Mouse (Mus musculus) large intestine, adult 2 months (tissue): ENCODE data around the gene Olfr251. TPM values are rescaled to one million over a fixed set of nuclear protein-coding genes. Genes with fewer than 3 reads are reported as not detected.
"Not testable (repeated sequence)": the region's sequence is repeated elsewhere in the genome, so short reads cannot be mapped to it uniquely, and the experiment has no call there.

Experiments used
- DNase-seq: peaks from one replicate; pipeline ENCODE4 v3.0.0-alpha.2; 2012; ENCODE audit warnings: low read depth, low spot score
- WGBS: fragments of 180-500 bp; shearing (Covaris S2); methylation state at CpG from one replicate; pipeline ENCODE4 v1.1.7; 2018; 5-methylcytosine and 5-hydroxymethylcytosine counted together
- polyA plus RNA-seq: library from polyadenylated mRNA; depleted of rRNA; stranded (reverse); fragments of >200 nt; gene quantifications from 2 replicates; pipeline ENCODE4 v1.2.3, GENCODE M21; 2012; rRNA removed

Gene Olfr251
- not detected in 2 replicates for polyA plus RNA-seq

DNA sequence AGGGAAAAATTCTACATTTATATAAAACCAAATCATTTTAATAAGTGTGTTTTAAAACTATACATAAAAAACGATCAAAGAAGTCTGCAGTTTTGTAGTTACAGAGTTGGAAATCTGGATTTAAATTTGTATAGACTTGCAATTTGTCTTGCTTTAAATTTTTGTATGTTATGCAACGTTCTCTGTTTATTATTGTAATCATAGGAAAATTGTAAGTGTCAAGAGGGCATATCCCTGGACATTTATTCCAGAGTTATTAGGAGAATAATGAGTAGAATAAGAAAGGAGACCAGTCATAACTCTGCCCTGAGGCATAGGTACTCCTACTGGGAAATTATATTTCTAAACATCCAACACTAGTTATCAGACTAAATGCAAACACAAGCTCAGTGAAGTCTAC, at the start of gene Olfr251:
TSS of gene Olfr251 (plus strand) at position 301 of the 400 bp plus-strand sequence.
- 43% methylated on average over 2 of the region's 2 CpGs for WGBS
- no peak for DNase-seq

DNA sequence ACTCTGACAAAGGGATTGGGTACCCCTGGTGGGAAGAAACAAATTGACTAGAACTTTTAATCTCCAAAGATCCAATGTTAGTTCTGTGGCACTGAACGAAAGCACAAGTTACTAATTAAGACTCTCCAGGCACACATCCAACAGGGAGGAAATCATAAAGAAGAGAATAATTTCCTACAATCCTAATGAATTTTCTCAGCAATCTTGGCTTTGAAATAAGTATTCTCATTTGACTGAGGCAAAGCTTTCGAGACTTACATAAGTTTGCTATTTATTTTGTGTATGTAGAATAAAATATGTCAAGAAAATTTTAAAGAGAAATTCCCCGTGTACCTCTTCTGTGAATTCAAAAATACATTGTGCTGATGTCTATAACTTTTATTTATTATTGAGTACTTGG, 48.1 kb upstream of the Olfr251 start, which contains the start of gene Olfr25:
TSS of gene Olfr25 (plus strand) at position 301 of the 400 bp plus-strand sequence.
- 70% methylated on average over 3 of the region's 3 CpGs for WGBS
- DNase-seq: no peak

DNA sequence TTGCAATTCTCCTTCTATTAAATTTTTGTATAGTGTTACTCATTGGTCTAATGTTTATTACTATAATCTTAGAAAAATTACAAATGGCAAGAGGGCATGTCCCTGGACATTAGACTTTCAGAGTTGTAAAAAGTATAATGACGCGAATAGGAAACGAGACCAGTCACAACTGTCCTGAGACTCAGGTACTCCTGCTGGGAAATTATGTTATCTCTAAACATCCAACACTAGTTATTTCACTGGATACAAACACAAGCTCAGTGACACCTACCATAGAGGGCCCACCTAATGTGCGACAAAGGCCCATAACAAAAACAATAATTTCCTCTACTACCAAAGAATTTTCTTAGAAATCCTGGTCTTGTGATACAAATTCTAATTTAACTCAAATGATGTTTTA, 28.8 kb upstream of the Olfr251 start, which contains the start of gene Olfr898:
TSS of gene Olfr898 (plus strand) at position 301 of the 400 bp plus-strand sequence.
- WGBS: 87% methylated on average over 4 of the region's 4 CpGs
- no peak for DNase-seq

DNA sequence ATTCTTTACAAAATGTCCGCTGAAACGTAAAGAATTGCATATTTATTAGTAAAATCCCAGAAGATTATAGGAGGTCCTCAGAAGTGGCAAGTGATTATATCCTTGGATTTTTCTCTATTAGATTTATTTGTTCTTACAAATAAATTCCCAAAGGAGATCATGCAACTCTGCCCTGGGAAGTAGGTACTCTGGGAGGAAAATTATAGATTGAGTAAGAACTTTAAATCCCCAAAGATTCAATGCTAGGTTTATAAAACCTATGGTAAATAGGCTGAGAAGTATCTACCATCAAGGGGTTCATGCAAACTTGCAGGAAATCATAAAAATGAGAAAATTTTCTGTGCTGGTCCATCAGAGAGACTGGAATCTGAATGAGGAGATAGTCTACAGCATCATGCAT, 10.3 kb upstream of the Olfr251 start, which contains the start of gene Olfr250:
TSS of gene Olfr250 (plus strand) at position 301 of the 400 bp plus-strand sequence.
- 88% methylated on average over 2 of the region's 2 CpGs for WGBS
- no peak for DNase-seq

DNA sequence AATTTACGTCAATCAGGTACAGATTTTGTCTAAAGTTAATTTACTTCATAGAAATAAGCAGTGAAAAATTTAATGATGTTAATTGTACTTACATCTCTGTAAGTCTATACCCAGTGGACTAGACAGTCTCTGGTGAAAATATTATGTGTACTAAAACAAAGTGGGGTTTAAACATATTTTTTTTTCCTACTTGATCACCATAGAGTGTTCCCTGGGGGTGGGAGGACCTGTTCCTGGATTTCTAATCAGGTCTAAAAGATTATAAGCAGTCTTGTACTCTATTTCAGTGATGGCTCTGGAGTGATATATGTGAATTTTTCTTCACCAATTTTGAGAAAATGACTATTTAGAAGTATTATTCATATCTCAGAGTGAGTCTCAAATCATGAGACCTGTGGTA, 24.5 kb downstream of the Olfr251 start, which contains the start of gene Olfr147:
TSS of gene Olfr147 (plus strand) at position 301 of the 400 bp plus-strand sequence.
- 83% methylated on average over 1 of the region's 1 CpGs for WGBS

DNA sequence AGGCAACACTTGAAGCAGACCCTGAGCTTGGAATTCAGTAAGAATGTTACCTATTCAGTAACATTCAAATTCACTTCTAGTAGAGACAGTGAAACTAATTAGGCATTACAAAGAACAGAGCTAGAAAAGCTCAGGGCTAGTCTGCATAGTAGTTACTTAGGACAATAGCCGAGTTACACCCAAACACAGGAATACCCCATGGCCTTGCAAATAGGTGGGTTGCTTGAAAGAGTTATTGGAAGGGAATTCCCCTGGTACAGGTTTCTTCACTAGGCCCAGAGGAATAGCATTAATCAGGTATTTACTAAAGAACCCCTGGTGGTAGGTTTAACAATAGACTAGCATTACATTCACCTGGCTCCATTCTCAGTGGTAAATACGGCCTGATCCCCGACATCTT, 30.6 kb downstream of the Olfr251 start:
- not testable (repeated sequence) for DNase-seq

More for the DNA sequence above, 24.5 kb downstream of the Olfr251 start, which contains the start of gene Olfr147:
- DNase-seq: no peak

DNA sequence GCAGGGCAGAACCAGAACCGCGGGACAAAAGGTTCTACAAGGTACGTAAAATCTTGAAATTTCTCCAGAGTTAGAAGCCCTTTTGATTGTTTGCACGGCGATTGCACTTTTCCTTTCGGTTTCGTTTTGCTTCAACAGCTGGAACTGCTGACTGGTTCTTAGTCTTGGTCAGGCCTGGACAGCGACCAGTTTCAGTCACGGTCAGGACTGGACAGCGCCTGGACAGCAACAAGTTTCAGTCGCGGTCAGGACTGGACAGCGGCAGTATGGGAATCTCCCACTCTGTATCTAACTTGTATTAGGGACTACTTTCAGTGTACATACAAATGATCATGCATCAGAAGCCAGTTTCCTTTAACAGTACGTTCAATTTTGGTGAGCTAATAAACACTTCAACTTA, 36.6 kb downstream of the Olfr251 start:
- WGBS: 91% methylated on average over 14 of the region's 14 CpGs
- DNase-seq: not testable (repeated sequence)

More for the DNA sequence above, 30.6 kb downstream of the Olfr251 start:
- 90% methylated on average over 3 of the region's 3 CpGs for WGBS

DNA sequence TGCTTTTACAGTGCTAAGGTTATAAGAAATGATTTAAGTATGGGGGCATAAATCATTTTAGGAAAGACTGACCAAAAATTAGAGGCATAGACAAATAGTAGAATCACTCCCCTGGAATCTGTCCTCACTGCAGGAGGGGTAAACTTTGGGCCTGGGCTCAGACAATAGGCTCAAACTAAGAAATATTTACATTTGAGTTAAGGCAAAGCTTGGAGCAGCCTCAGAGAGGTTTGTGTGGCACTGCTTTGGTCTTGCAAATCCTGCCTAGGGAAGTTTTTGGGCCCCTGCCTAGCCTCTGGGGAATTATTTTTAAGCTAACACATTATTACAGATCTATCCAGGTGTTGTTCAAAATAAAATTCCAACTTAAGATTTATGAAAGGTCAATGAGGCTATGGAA, 46.9 kb downstream of the Olfr251 start:
- no peak for DNase-seq

DNA sequence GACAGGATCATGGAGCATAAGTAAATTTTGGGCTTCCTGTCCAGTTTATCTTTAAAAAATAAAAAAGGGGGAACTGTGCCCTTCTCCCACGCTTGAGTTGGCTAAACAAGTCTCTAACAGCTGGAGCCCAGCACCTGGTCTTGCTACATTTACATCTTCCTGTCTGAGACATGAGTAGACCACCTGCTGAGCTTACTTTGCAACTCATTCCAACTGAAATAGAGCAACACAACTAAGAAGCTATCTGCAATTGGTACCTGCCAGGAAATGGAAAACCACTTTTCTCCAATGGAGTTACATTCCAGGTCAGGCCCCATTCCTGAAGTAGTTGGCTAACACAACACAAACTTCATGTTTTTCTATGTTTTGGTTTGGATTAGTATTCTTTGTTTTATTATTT, 50.1 kb downstream of the Olfr251 start:
- WGBS: 29% methylated on average over 1 of the region's 1 CpGs
- DNase-seq: no peak

DNA sequence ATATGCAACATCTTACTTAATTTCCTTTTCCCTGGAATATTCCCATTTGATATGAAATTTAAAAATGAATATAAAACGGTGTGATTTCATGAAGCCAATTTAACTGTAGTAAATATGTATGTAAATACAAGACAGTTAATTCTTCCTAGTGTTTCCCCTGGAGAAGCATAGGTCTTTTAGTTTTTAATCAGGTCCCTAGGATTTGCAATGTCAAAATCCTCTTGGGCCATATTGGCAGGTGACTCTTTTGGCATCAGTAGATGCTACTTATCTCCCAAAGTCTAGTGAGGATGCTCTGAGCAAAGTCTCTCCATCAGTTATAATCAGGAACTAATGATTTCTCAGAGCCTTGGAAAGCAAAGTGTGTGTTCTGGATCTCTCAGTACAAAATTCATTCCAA, 52.3 kb downstream of the Olfr251 start, which contains the start of gene Olfr901:
TSS of gene Olfr901 (plus strand) at position 301 of the 400 bp plus-strand sequence.
- DNase-seq: no peak
- 98% methylated on average over 1 of the region's 1 CpGs for WGBS

Other genes with a start within 250 kb of the Olfr251 start
- gene Olfr890, start 234.6 kb upstream of the Olfr251 start, polyA plus RNA-seq: not detected in 2 replicates
- gene Olfr891, start 196.3 kb upstream of the Olfr251 start, polyA plus RNA-seq: not detected in 2 replicates
- gene Olfr893, start 168.7 kb upstream of the Olfr251 start, polyA plus RNA-seq: not detected in 2 replicates
- not detected in 2 replicates for gene Olfr894, start 159.0 kb upstream of the Olfr251 start, polyA plus RNA-seq
- not detected in 2 replicates for gene Olfr143, start 124.3 kb upstream of the Olfr251 start, polyA plus RNA-seq
- gene Olfr895, start 109.2 kb upstream of the Olfr251 start, polyA plus RNA-seq: not detected in 2 replicates
- gene Olfr896-ps1, start 86.0 kb upstream of the Olfr251 start, polyA plus RNA-seq: not detected in 2 replicates
- not detected in 2 replicates for gene Olfr25, start 48.0 kb upstream of the Olfr251 start, polyA plus RNA-seq
- not detected in 2 replicates for gene Olfr898, start 28.7 kb upstream of the Olfr251 start, polyA plus RNA-seq
- gene Olfr250, start 10.2 kb upstream of the Olfr251 start, polyA plus RNA-seq: not detected in 2 replicates
- not detected in 2 replicates for gene Olfr147, start 24.6 kb downstream of the Olfr251 start, polyA plus RNA-seq
- not detected in 2 replicates for gene Olfr901, start 52.4 kb downstream of the Olfr251 start, polyA plus RNA-seq
- not detected in 2 replicates for gene Olfr902, start 70.6 kb downstream of the Olfr251 start, polyA plus RNA-seq
- gene Olfr904, start 86.1 kb downstream of the Olfr251 start, polyA plus RNA-seq: not detected in 2 replicates
- gene Olfr905, start 94.0 kb downstream of the Olfr251 start, polyA plus RNA-seq: not detected in 2 replicates
- gene Olfr906, start 110.0 kb downstream of the Olfr251 start, polyA plus RNA-seq: not detected in 2 replicates
- gene Olfr907, start 118.7 kb downstream of the Olfr251 start, polyA plus RNA-seq: not detected in 2 replicates
- not detected in 2 replicates for gene Olfr911-ps1, start 144.5 kb downstream of the Olfr251 start, polyA plus RNA-seq
- gene Olfr910, start 160.8 kb downstream of the Olfr251 start, polyA plus RNA-seq: not detected in 2 replicates
- gene Olfr912, start 203.1 kb downstream of the Olfr251 start, polyA plus RNA-seq: not detected in 2 replicates
- gene Olfr913, start 215.7 kb downstream of the Olfr251 start, polyA plus RNA-seq: not detected in 2 replicates
- gene Olfr914, start 228.0 kb downstream of the Olfr251 start, polyA plus RNA-seq: not detected in 2 replicates